In the genomic region with DNA sequence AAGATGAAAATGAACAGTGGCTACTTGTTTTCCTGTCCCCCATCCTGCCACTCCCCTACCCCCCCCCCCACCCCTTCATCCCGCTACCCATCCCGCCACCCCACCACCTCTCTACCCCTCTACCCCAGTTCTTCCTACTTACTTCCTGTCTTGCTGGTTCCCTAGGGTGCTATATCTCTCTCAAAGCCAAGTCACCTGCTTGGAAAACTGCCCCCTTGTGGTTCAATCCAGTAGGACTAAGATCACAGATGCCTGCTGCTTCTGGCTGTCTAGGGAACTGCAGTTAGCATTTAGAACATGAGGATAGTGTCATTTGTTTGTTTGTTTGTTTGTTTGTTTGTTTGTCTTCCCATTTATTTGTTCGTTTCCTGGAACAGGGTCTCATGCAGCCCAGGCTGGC, we compare ENCODE assay signal across 8 mouse cellular contexts.
DNase-seq lines count a peak whose midpoint lies in the region.

No protein-coding gene starts in this region.

- peak; percentile 50 for DNase-seq in embryo, embryonic 10 days (ENCODE audit: low spot score)
- no peak for DNase-seq in embryo, embryonic 9.5 days (ENCODE audit: extremely low spot score)
- DNase-seq in layer of hippocampus, postnatal 10 days (ENCODE audit: low spot score in 2 of 2), result peak; percentile 51 to 58
- DNase-seq in layer of hippocampus, adult 9-10 months (ENCODE audit: low spot score), result no peak
- DNase-seq in WW6 (ENCODE audit: low read depth, low spot score), result peak; percentile 13
- DNase-seq in kidney, postnatal 14 days, result peak; percentile 46
- peak; percentile 55 for DNase-seq in thymus, postnatal 14 days
- DNase-seq in ovary, adult 18-20 months (ENCODE audit: low spot score), result no peak

Comparison
In these comparisons a context has a peak if more than half of its experiments do, and no peak if none do; other contexts are left out.
1. DNase-seq: peak in embryo, embryonic 10 days (single experiment), layer of hippocampus, postnatal 10 days (2 of 2), WW6 (single experiment), kidney, postnatal 14 days (single experiment) and thymus, postnatal 14 days (single experiment); none in embryo, embryonic 9.5 days (single experiment), layer of hippocampus, adult 9-10 months (single experiment) and ovary, adult 18-20 months (single experiment).